In the genomic region with DNA sequence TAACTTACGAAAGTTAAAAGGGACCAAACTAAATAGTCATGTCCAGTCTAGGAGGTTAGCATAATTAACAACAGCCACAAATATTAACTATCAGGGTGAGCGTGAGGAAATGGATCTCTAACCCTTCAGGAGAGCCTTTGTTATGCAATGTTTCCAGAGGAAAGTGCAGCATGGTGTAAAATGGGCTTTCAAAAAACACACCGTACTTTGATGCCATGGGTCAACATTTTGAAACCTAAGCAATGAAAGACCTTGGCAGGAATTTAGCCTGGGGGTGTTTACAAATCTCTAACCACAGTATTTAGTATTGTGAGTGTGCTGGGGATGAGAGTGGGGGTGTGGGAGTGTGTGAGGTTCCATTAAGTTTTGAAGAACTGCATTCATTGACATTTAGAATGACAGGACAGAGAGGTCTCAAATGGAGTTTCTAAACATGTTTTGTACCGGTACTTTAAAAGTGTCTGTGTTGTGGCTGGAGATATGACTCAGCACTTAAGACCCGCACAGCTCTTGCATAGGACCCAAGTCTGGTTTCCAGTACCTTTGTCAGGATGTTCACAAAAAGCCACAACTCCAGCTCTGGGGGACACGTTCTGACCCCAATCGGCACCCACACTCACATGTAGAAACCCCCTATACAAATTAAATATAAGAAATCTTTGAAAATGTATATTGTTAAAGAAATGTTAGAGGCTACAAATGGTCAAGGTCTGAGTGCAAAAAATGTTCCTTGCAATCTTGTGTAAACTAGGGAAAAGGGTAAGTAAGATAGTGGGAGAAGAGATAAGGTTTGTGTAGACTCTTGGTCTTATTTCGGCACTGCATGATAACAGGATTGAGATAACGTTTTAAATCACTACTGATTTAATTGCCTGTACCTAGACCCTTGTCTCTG, we compare ENCODE assay signal across 13 mouse cellular contexts. TPM values are rescaled to one million over a fixed set of nuclear protein-coding genes. Genes with fewer than 3 reads are reported as not detected.
DNase-seq lines count a peak whose midpoint lies in the region; TF ChIP-seq lines count a peak whose summit lies in the region.
"Had no signal": no experiment of that assay in that cellular context is flagged by ENCODE, and none has a peak within 500 bp of the region (broad histone marks: within the 10 kb centered on the region; RNA-seq: fewer than 3 reads in every experiment).

No protein-coding gene starts in this region.

- DNase-seq in heart, adult 11 months = peak; percentile 89
- DNase-seq in heart, postnatal 25 days (ENCODE audit: low spot score) = no peak
- DNase-seq in 3T3-L1 (ENCODE audit: low read depth, low spot score) = peak; percentile 83
- peak; percentile 71 for DNase-seq in fibroblast of lung, adult 2 months (ENCODE audit: low read depth)
- peak; percentile 40 for DNase-seq in lung, adult 2 months
- DNase-seq in layer of hippocampus, postnatal 25 days (ENCODE audit: extremely low spot score in 1 of 2, low spot score in 1 of 2) = no peak
- no peak for DNase-seq in heart, postnatal 10 days
- DNase-seq in heart, adult 9 months (ENCODE audit: low spot score in 2 of 2) = no peak
- DNase-seq: cerebellum, adult 8-10 months had no signal

- no peak for TF ChIP-seq CTCF in lung, adult 2 months (IDR thresholded peaks at IDR 0.05; ENCODE audit: insufficient read depth, low read length)

- peaks cover 7% of the 10 kb centered on the region; the same call in 1 of the 2 replicates for H3K4me1 ChIP-seq in lung, adult 2 months (ENCODE audit: control insufficient read depth, insufficient read depth, low read length)

- 43% methylated on average over 9 of the region's 9 CpGs for WGBS in lung, adult 2 months

- intact Hi-C loops in heart, postnatal 25 days (cut with DNase I) = loop anchor here (5.0 kb wide), 1 partner anchor 272 kb away; the partner anchor contains the start of gene Usp40
- intact Hi-C loops in heart, postnatal 10 days (cut with DNase I) = loop anchor here (5.0 kb wide), 1 partner anchor 127 kb away; no protein-coding TSS in a partner anchor

- no peak for TF ChIP-seq POLR2A in lung, adult 2 months (IDR thresholded peaks at IDR 0.05; ENCODE audit: borderline replicate concordance, extremely low read depth, low read depth, low read length)

- no peak overlapping the region for H3K4me3 ChIP-seq in lung, adult 2 months (replicated peaks; ENCODE audit: extremely low read depth, low read depth, low read length)
- H3K4me3 ChIP-seq: erythroblast, embryonic 14.5 days; heart, adult 2 months; midbrain, embryonic 12.5 days had no signal

RNA-seq across cellular contexts. Expression of gene Trpm8, which starts 1.9 kb away (rescaled TPM):
- not detected for total RNA-seq in heart, postnatal 25 days (2021)
- not detected in 2 replicates for polyA plus RNA-seq in lung, adult 2 months (2012; rRNA removed)
- total RNA-seq in layer of hippocampus, postnatal 25 days (2021) = under 1 TPM; 0.12 TPM
- total RNA-seq in heart, postnatal 10 days (2021) = not detected
- total RNA-seq: adrenal gland, adult 18-20 months; heart, adult 2 months had no signal
- polyA plus RNA-seq: erythroblast, embryonic 14.5 days; heart, adult 2 months; midbrain, embryonic 12.5 days had no signal

RNA-seq across cellular contexts. Expression of gene Hjurp, which starts 1.9 kb away (rescaled TPM):
- total RNA-seq in heart, postnatal 25 days (2021) = 10 to 100 TPM; 14.5 to 14.6 TPM
- 29.4 and 32.1 TPM in 2 replicates for polyA plus RNA-seq in lung, adult 2 months (2012; rRNA removed)
- 10 to 100 TPM; 26.9 to 33.9 TPM for total RNA-seq in layer of hippocampus, postnatal 25 days (2021)
- total RNA-seq in heart, postnatal 10 days (2021) = 10 to 100 TPM; 43.5 to 44.5 TPM

RNA-seq across cellular contexts. Expression of gene Mroh2a, which starts 52.6 kb away (rescaled TPM):
- total RNA-seq in heart, postnatal 25 days (2021) = under 1 TPM; 0.28 to 0.42 TPM
- 0.17 and 0.20 TPM in 2 replicates for polyA plus RNA-seq in lung, adult 2 months (2012; rRNA removed)
- under 1 TPM in 1 of 2 experiments, not detected in 1; 0.21 TPM for total RNA-seq in layer of hippocampus, postnatal 25 days (2021)
- under 1 TPM in 1 of 2 experiments, not detected in 1; 0.10 TPM for total RNA-seq in heart, postnatal 10 days (2021)
- polyA plus RNA-seq: erythroblast, embryonic 14.5 days had no signal

Comparison
In these comparisons a context has a peak if more than half of its experiments do, and no peak if none do; other contexts are left out.
1. DNase-seq: peak in heart, adult 11 months (single experiment), 3T3-L1 (single experiment), fibroblast of lung, adult 2 months (single experiment) and lung, adult 2 months (single experiment); none in heart, postnatal 25 days (single experiment), layer of hippocampus, postnatal 25 days (0 of 2), heart, postnatal 10 days (0 of 2) and heart, adult 9 months (0 of 2).